15 mouse cellular contexts compared by ENCODE assay signal in the genomic region with DNA sequence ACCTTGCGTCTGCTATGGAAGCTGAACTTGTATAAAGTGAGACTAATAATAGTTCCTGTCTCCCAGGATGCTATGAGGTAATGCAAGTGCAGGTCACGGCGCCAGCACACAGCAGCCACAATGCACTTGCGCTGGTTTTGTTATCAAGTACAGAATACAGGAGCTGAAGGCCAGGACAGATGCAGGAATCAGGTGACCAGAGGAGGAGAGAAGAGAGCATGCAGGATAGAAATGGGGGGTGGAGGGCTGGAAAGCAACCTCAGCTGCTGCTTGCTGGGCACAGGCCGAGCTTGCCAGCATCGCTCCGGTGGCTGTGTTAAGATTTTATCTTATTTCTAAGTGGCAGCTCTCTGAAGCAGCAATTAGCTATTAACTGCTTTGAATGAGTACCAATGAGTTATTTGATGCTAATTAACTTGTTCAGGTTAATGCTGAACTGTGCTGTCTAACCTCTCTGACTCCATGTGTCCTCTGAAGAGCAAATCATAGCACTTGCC. TPM values are rescaled to one million over a fixed set of nuclear protein-coding genes. Genes with fewer than 3 reads are reported as not detected.
A peak's percentile ranks its signal among the peaks of the same experiment; 100 is the strongest.
DNase-seq lines count a peak whose midpoint lies in the region; ATAC-seq and TF ChIP-seq lines count a peak whose summit lies in the region.
"Had no signal": no experiment of that assay in that cellular context is flagged by ENCODE, and none has a peak within 500 bp of the region (broad histone marks: within the 10 kb centered on the region; RNA-seq: fewer than 3 reads in every experiment).

No protein-coding gene starts in this region.

- no peak for DNase-seq in forebrain, postnatal 0 days
- no peak for DNase-seq in Patski (ENCODE audit: low read depth, low spot score)
- peak; percentile 40 for DNase-seq in kidney, postnatal 0 days (ENCODE audit: low spot score)
- DNase-seq in urinary bladder, adult 2 months (ENCODE audit: low spot score) = no peak
- no peak for DNase-seq in ovary, postnatal 10 days (ENCODE audit: low spot score)
- DNase-seq in cerebellum, postnatal 4 days (ENCODE audit: low spot score in 2 of 2) = no peak
- DNase-seq: cerebellum, postnatal 14 days; gastrocnemius, postnatal 10 days; lung, adult 2 months had no signal

- ATAC-seq in forebrain, postnatal 0 days = peak; percentile 25; the same call in 1 of the 2 replicates
- no peak for ATAC-seq in forebrain, embryonic 16.5 days
- ATAC-seq in Patski = peak; percentile 38
- ATAC-seq in heart, embryonic 15.5 days (replicated peaks; ENCODE audit: insufficient number of reproducible peaks, insufficient read depth, low FRiP score, low read depth) = peak; percentile 78
- ATAC-seq in kidney, postnatal 0 days (replicated peaks; ENCODE audit: low FRiP score, low read depth) = peak; percentile 72

- in situ Hi-C loops in Patski (cut with MboI; ENCODE audit: low pct_unique_long_range_greater_than_20kb) = no loop called here

- H3K4me2 ChIP-seq in forebrain, postnatal 0 days (ENCODE audit: low read depth) = no peak overlapping the region
- no peak overlapping the region for H3K4me2 ChIP-seq in forebrain, embryonic 16.5 days (ENCODE audit: low read length)
- peak overlapping the region; percentile 70 for H3K4me2 ChIP-seq in heart, embryonic 15.5 days
- no peak overlapping the region for H3K4me2 ChIP-seq in kidney, postnatal 0 days (ENCODE audit: low read length)

- no peak overlapping the region for H3K4me3 ChIP-seq in forebrain, postnatal 0 days (ENCODE audit: low read depth, low read length)
- H3K4me3 ChIP-seq in forebrain, embryonic 16.5 days (replicated peaks; ENCODE audit: low read length) = no peak overlapping the region
- no peak overlapping the region for H3K4me3 ChIP-seq in heart, embryonic 15.5 days
- H3K4me3 ChIP-seq in kidney, postnatal 0 days (replicated peaks; ENCODE audit: low read depth, low read length) = no peak overlapping the region

- POLR2A ChIA-PET in Patski (lab: Charles Lee) = interaction anchor here (0.5 kb wide), 1 partner anchor 105 kb away, joined by 3 read pairs; no protein-coding TSS in a partner anchor

- no peak overlapping the region for H3K9ac ChIP-seq in forebrain, postnatal 0 days
- no peak overlapping the region for H3K9ac ChIP-seq in forebrain, embryonic 16.5 days (replicated peaks; ENCODE audit: low read depth, low read length)
- no peak overlapping the region for H3K9ac ChIP-seq in heart, embryonic 15.5 days
- H3K9ac ChIP-seq in kidney, postnatal 0 days (ENCODE audit: low read depth, low read length) = no peak overlapping the region

- H3K9me3 ChIP-seq in forebrain, postnatal 0 days (ENCODE audit: low read length) = no peaks in the 10 kb centered on the region
- no peaks in the 10 kb centered on the region for H3K9me3 ChIP-seq in forebrain, embryonic 16.5 days (ENCODE audit: control insufficient read depth, low read length)
- H3K9me3 ChIP-seq in heart, embryonic 15.5 days (replicated peaks) = no peaks in the 10 kb centered on the region
- no peaks in the 10 kb centered on the region for H3K9me3 ChIP-seq in kidney, postnatal 0 days (replicated peaks; ENCODE audit: low read length)
- H3K9me3 ChIP-seq: midbrain, embryonic 10.5 days had no signal

- CTCF ChIA-PET in Patski (lab: Charles Lee) = interaction anchor here (0.8 to 3.2 kb wide), 6 partner anchors 9 to 44 kb away, joined by 3 to 21 read pairs (median 8); no protein-coding TSS in a partner anchor

- H3K27ac ChIP-seq in forebrain, postnatal 0 days (ENCODE audit: low read depth, low read length) = no peak overlapping the region
- no peak overlapping the region for H3K27ac ChIP-seq in forebrain, embryonic 16.5 days (ENCODE audit: low read length)
- peak overlapping the region; percentile 93 for H3K27ac ChIP-seq in heart, embryonic 15.5 days
- H3K27ac ChIP-seq in kidney, postnatal 0 days = peak overlapping the region; percentile 21

- no peaks in the 10 kb centered on the region for H3K27me3 ChIP-seq in forebrain, postnatal 0 days (ENCODE audit: insufficient read depth, low read length)
- H3K27me3 ChIP-seq in forebrain, embryonic 16.5 days (replicated peaks; ENCODE audit: control insufficient read depth, insufficient read depth, low read length) = no peaks in the 10 kb centered on the region
- H3K27me3 ChIP-seq in Patski = no peaks in the 10 kb centered on the region
- no peaks in the 10 kb centered on the region for H3K27me3 ChIP-seq in heart, embryonic 15.5 days
- no peaks in the 10 kb centered on the region for H3K27me3 ChIP-seq in kidney, postnatal 0 days (ENCODE audit: insufficient read depth, low read length)

- H3K4me1 ChIP-seq in forebrain, postnatal 0 days (ENCODE audit: insufficient read depth) = no peaks in the 10 kb centered on the region; the same call in 1 of the 2 replicates
- H3K4me1 ChIP-seq in forebrain, embryonic 16.5 days (replicated peaks; ENCODE audit: control insufficient read depth, insufficient read depth, low read length) = peaks cover 6% of the 10 kb centered on the region; the same call in 1 of the 2 replicates
- peaks cover 25% of the 10 kb centered on the region for H3K4me1 ChIP-seq in heart, embryonic 15.5 days (replicated peaks)
- peaks cover 7% of the 10 kb centered on the region; the same call in 1 of the 2 replicates for H3K4me1 ChIP-seq in kidney, postnatal 0 days (replicated peaks; ENCODE audit: insufficient read depth, low read length)

- H3K36me3 ChIP-seq in forebrain, postnatal 0 days (ENCODE audit: insufficient read depth) = no peaks in the 10 kb centered on the region
- no peaks in the 10 kb centered on the region for H3K36me3 ChIP-seq in forebrain, embryonic 16.5 days (ENCODE audit: control insufficient read depth, insufficient read depth)
- H3K36me3 ChIP-seq in heart, embryonic 15.5 days = no peaks in the 10 kb centered on the region
- H3K36me3 ChIP-seq in kidney, postnatal 0 days (ENCODE audit: insufficient read depth, low read length) = no peaks in the 10 kb centered on the region
- H3K36me3 ChIP-seq: midbrain, embryonic 10.5 days had no signal

- TF ChIP-seq CTCF in forebrain, postnatal 0 days (IDR thresholded peaks at IDR 0.05; ENCODE audit: low read depth) = no peak
- TF ChIP-seq CTCF in Patski (IDR thresholded peaks at IDR 0.05) = no peak
- TF ChIP-seq CTCF in kidney, postnatal 0 days (IDR thresholded peaks at IDR 0.05; ENCODE audit: low read depth) = no peak

- WGBS in forebrain, postnatal 0 days = 48% methylated on average over 7 of the region's 7 CpGs
- 56% methylated on average over 7 of the region's 7 CpGs for WGBS in forebrain, embryonic 16.5 days
- 38% methylated on average over 7 of the region's 7 CpGs for WGBS in heart, embryonic 15.5 days
- WGBS in kidney, postnatal 0 days = 56% methylated on average over 7 of the region's 7 CpGs

RNA-seq across cellular contexts. Expression of gene 6820408C15Rik, which starts 21.1 kb away (rescaled TPM):
- total RNA-seq in forebrain, postnatal 0 days (2014; rRNA removed) = 2.3 and 5.0 TPM in 2 replicates
- 5.6 and 6.4 TPM in 2 replicates for polyA plus RNA-seq in forebrain, postnatal 0 days (2015; fragmentation: Nextera tagmentation; extraction: Ambion mirVana)
- polyA plus RNA-seq in forebrain, embryonic 16.5 days (2015; fragmentation: Nextera tagmentation; extraction: Ambion mirVana) = 1.4 and 1.9 TPM in 2 replicates
- polyA plus RNA-seq in Patski (2021) = 0.06 TPM
- 2.0 and 2.4 TPM in 2 replicates for polyA plus RNA-seq in heart, embryonic 15.5 days (2015; fragmentation: Nextera tagmentation; extraction: Ambion mirVana)
- 0.76 and 0.92 TPM in 2 replicates for polyA plus RNA-seq in kidney, postnatal 0 days (2015; fragmentation: Nextera tagmentation; extraction: Ambion mirVana)
- polyA plus RNA-seq in urinary bladder, adult 2 months (2012; rRNA removed) = 0.40 and 0.45 TPM in 2 replicates
- total RNA-seq: gastrocnemius, postnatal 10 days; neutrophil, adult 5-6 weeks had no signal

RNA-seq across cellular contexts. Expression of gene Zcchc3, which starts 21.6 kb away (rescaled TPM):
- total RNA-seq in forebrain, postnatal 0 days (2014; rRNA removed) = 10.5 and 16.4 TPM in 2 replicates
- 13.5 and 15.4 TPM in 2 replicates for polyA plus RNA-seq in forebrain, postnatal 0 days (2015; fragmentation: Nextera tagmentation; extraction: Ambion mirVana)
- 13.3 and 14.1 TPM in 2 replicates for polyA plus RNA-seq in forebrain, embryonic 16.5 days (2015; fragmentation: Nextera tagmentation; extraction: Ambion mirVana)
- 2.6 TPM for polyA plus RNA-seq in Patski (2021)
- polyA plus RNA-seq in heart, embryonic 15.5 days (2015; fragmentation: Nextera tagmentation; extraction: Ambion mirVana) = 30.8 and 31.7 TPM in 2 replicates
- 28.3 and 31.0 TPM in 2 replicates for polyA plus RNA-seq in kidney, postnatal 0 days (2015; fragmentation: Nextera tagmentation; extraction: Ambion mirVana)
- 8.7 and 9.7 TPM in 2 replicates for polyA plus RNA-seq in urinary bladder, adult 2 months (2012; rRNA removed)
- polyA plus RNA-seq: C2C12 had no signal

RNA-seq across cellular contexts. Expression of gene Defb23, which starts 28.0 kb away (rescaled TPM):
- total RNA-seq in forebrain, postnatal 0 days (2014; rRNA removed) = not detected in 2 replicates
- polyA plus RNA-seq in forebrain, postnatal 0 days (2015; fragmentation: Nextera tagmentation; extraction: Ambion mirVana) = not detected in 2 replicates
- not detected in 2 replicates for polyA plus RNA-seq in forebrain, embryonic 16.5 days (2015; fragmentation: Nextera tagmentation; extraction: Ambion mirVana)
- polyA plus RNA-seq in Patski (2021) = not detected
- polyA plus RNA-seq in heart, embryonic 15.5 days (2015; fragmentation: Nextera tagmentation; extraction: Ambion mirVana) = not detected in 2 replicates
- polyA plus RNA-seq in kidney, postnatal 0 days (2015; fragmentation: Nextera tagmentation; extraction: Ambion mirVana) = not detected in 2 replicates
- polyA plus RNA-seq in urinary bladder, adult 2 months (2012; rRNA removed) = not detected in 2 replicates
- total RNA-seq: gastrocnemius, postnatal 10 days; left cerebral cortex, postnatal 36 days; neutrophil, adult 5-6 weeks had no signal
- polyA plus RNA-seq: C2C12; lung, adult 2 months; midbrain, embryonic 10.5 days had no signal

RNA-seq across cellular contexts. Expression of gene Sox12, which starts 38.6 kb away (rescaled TPM):
- 47.1 and 47.8 TPM in 2 replicates for total RNA-seq in forebrain, postnatal 0 days (2014; rRNA removed)
- 10.0 and 11.9 TPM in 2 replicates for polyA plus RNA-seq in forebrain, postnatal 0 days (2015; fragmentation: Nextera tagmentation; extraction: Ambion mirVana)
- polyA plus RNA-seq in forebrain, embryonic 16.5 days (2015; fragmentation: Nextera tagmentation; extraction: Ambion mirVana) = 15.8 and 16.8 TPM in 2 replicates
- polyA plus RNA-seq in Patski (2021) = 19.6 TPM
- polyA plus RNA-seq in heart, embryonic 15.5 days (2015; fragmentation: Nextera tagmentation; extraction: Ambion mirVana) = 6.5 and 7.0 TPM in 2 replicates
- polyA plus RNA-seq in kidney, postnatal 0 days (2015; fragmentation: Nextera tagmentation; extraction: Ambion mirVana) = 8.2 and 9.2 TPM in 2 replicates
- 8.6 and 12.6 TPM in 2 replicates for polyA plus RNA-seq in urinary bladder, adult 2 months (2012; rRNA removed)

RNA-seq across cellular contexts. Expression of gene Defb20, which starts 40.4 kb away (rescaled TPM):
- not detected in 2 replicates for total RNA-seq in forebrain, postnatal 0 days (2014; rRNA removed)
- polyA plus RNA-seq in forebrain, postnatal 0 days (2015; fragmentation: Nextera tagmentation; extraction: Ambion mirVana) = not detected in 2 replicates
- not detected in 2 replicates for polyA plus RNA-seq in forebrain, embryonic 16.5 days (2015; fragmentation: Nextera tagmentation; extraction: Ambion mirVana)
- polyA plus RNA-seq in Patski (2021) = not detected
- polyA plus RNA-seq in heart, embryonic 15.5 days (2015; fragmentation: Nextera tagmentation; extraction: Ambion mirVana) = not detected in 2 replicates
- polyA plus RNA-seq in kidney, postnatal 0 days (2015; fragmentation: Nextera tagmentation; extraction: Ambion mirVana) = 0.17 TPM in 1 of 2 replicates, not detected in the other
- polyA plus RNA-seq in urinary bladder, adult 2 months (2012; rRNA removed) = not detected in 2 replicates
- total RNA-seq: gastrocnemius, postnatal 10 days; left cerebral cortex, postnatal 36 days; neutrophil, adult 5-6 weeks had no signal
- polyA plus RNA-seq: C2C12; lung, adult 2 months; midbrain, embryonic 10.5 days had no signal

Comparison
In these comparisons a context has a peak if more than half of its experiments do, and no peak if none do; other contexts are left out.
1. H3K27ac ChIP-seq: peak in heart, embryonic 15.5 days (single experiment) and kidney, postnatal 0 days (single experiment); none in forebrain, postnatal 0 days (single experiment) and forebrain, embryonic 16.5 days (single experiment).